Mouse (Mus musculus) kidney, postnatal 36 days (tissue): ENCODE measurements around the gene P4hb.
"Not testable (repeated sequence)": the region's sequence is repeated elsewhere in the genome, so short reads cannot be mapped to it uniquely, and the experiment has no call there.

Experiments
- DNase-seq, 2 experiments: peaks; one replicate each; pipeline ENCODE4 v3.0.0; 2021 to 2022; ENCODE audit warnings: mixed read lengths in 2 of 2

P4hb gene

GRCm38 (mm10) chr11:120571122-120571521 lies 1.9 kb downstream of the P4hb start:
- no peak for DNase-seq

- no peak for DNase-seq
Measured at GRCm38 (mm10) chr11:120568324-120568723, 4.7 kb downstream of the P4hb start.

GRCm38 (mm10) chr11:120565114-120565513 lies 7.9 kb downstream of the P4hb start:
- no peak for DNase-seq

- DNase-seq = no peak
Measured at GRCm38 (mm10) chr11:120562949-120563348, 10.1 kb downstream of the P4hb start.

- DNase-seq = no peak
Measured at GRCm38 (mm10) chr11:120560952-120561728, 11.9 kb downstream of the P4hb start.

- not testable (repeated sequence) for DNase-seq
Measured at GRCm38 (mm10) chr11:120558843-120559242, 14.2 kb downstream of the P4hb start.

- no peak for DNase-seq
Measured at GRCm38 (mm10) chr11:120555260-120555659, 17.8 kb downstream of the P4hb start.

GRCm38 (mm10) chr11:120554834-120555233 lies 18.2 kb downstream of the P4hb start:
- DNase-seq = no peak

GRCm38 (mm10) chr11:120552736-120553135 lies 20.3 kb downstream of the P4hb start:
- no peak for DNase-seq

GRCm38 (mm10) chr11:120550810-120551440 lies 22.1 kb downstream of the P4hb start, which contains the start of gene Ppp1r27:
TSS of gene Ppp1r27 (minus strand) at chr11:120551132.
- no peak for DNase-seq

- no peak for DNase-seq
Measured at GRCm38 (mm10) chr11:120549986-120550809, 22.9 kb downstream of the P4hb start.

GRCm38 (mm10) chr11:120549168-120549945 lies 23.7 kb downstream of the P4hb start, which contains the start of gene Mcrip1:
TSS of gene Mcrip1 (minus strand) at chr11:120549727.
- peak; percentile 96 to 98 for DNase-seq

- DNase-seq = no peak
Measured at GRCm38 (mm10) chr11:120548786-120549167, 24.3 kb downstream of the P4hb start.

- no peak for DNase-seq
Measured at GRCm38 (mm10) chr11:120548214-120548613, 24.8 kb downstream of the P4hb start.

- peak; percentile 13 to 31 for DNase-seq
Measured at GRCm38 (mm10) chr11:120547469-120547868, 25.6 kb downstream of the P4hb start.

GRCm38 (mm10) chr11:120545964-120546363 lies 27.1 kb downstream of the P4hb start:
- peak in 1 of 2 experiments; percentile 62 for DNase-seq

GRCm38 (mm10) chr11:120542376-120542775 lies 30.7 kb downstream of the P4hb start:
- peak in 1 of 2 experiments; percentile 21 for DNase-seq

GRCm38 (mm10) chr11:120541907-120542306 lies 31.1 kb downstream of the P4hb start:
- DNase-seq = peak in 1 of 2 experiments; percentile 67

GRCm38 (mm10) chr11:120539285-120540014 lies 33.6 kb downstream of the P4hb start:
- DNase-seq = peak; percentile 77 to 88

GRCm38 (mm10) chr11:120538955-120539284 lies 34.1 kb downstream of the P4hb start:
- DNase-seq = no peak

GRCm38 (mm10) chr11:120538485-120538884 lies 34.6 kb downstream of the P4hb start:
- DNase-seq = peak; percentile 88 to 91

GRCm38 (mm10) chr11:120535804-120536203 lies 37.2 kb downstream of the P4hb start:
- DNase-seq = no peak
